Mouse (Mus musculus): Measurements from ENCODE around the gene Olfr1392.

- TF ChIP-seq POLR2A (IDR thresholded peaks at IDR 0.05; ENCODE audit: borderline replicate concordance, extremely low read depth, low read depth, low read length) (no peak), CTCF (IDR thresholded peaks at IDR 0.05; ENCODE audit: insufficient read depth, low read length) (no peak)
Measured at GRCm38 (mm10) chr11:49304441-49304840, 19.4 kb downstream of the Olfr1392 start, which contains the start of gene Olfr10.
